Mouse (Mus musculus): ENCODE measurements at regions not wholly inside any gene's neighbourhood (a gene's known extent, or its start where the extent isn't known, plus 50 kb on each side); places are given as distances from the start of the nearest gene placed in this dataset.

DNA sequence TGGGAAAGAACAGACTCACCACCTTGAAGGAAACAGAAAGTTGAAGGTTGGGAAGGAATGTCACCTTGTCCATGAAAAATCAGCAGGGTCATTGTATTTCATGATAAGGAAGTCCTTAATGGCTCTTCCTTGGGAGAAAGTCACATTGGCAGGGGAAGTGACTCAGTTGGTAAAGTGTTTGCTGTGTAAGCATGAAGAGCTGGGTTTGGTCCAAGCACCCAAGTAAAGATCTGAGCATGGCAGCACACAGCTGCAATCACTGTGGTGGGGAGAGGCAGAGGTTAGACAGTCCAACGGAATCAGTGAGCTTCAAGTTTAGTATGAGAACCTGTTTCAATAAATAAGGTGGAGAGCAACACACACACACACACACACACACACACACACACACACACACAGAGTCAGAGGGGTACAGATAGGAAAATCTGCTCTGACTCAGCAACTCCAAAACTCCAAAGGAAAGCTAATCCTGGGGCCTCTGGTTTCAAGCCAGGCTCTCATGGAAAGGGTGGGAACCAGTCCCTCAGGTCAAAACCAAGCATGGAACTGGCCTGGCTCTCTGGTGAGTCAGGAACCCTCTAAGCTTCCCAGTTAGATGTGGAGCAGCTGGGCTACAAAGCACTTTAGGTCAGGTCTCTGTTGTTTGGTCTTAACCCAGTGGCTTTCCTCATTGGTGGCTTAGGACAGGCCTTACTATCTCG is 180.2 kb upstream of the Jade1 start:
- ATAC-seq (ENCODE audit: insufficient number of reproducible peaks, insufficient read depth, low FRiP score, low TSS enrichment) = no peak
- Histone ChIP-seq H3K36me3 (no peaks in the 10 kb centered on the region), H3K9ac (no peak overlapping the region), H3K27ac (no peak overlapping the region), H3K4me3 (no peak overlapping the region), H3K4me1 (0 out of 2 replicates have a peak, but pooled peaks cover 3% of the 10 kb centered on the region), H3K4me2 (replicated peaks) (no peak overlapping the region), H3K9me3 (no peaks in the 10 kb centered on the region), H3K27me3 (0 out of 2 replicates have a peak, but pooled peaks cover 4% of the 10 kb centered on the region)
- 84% methylated on average over 2 of the region's 2 CpGs for WGBS

DNA sequence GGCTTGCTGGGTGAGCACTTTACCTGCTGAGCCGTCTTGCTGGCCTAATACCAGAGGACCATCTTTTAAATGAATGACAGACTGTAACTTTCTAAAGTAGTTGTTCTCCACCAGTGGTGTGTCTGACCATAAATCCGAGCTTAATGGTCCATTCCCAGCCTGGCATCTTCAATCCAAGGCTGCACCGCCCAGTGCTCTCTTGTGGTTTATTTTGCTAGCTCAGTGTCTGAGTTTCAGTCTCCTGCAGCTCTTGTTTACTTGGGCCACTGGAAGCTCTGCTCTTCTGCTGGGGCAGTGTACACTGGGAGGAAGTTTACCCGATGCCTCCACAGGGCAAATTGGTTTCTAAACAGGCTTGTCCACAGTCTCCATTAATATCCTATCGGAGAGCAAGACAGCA is 182.3 kb upstream of the Jade1 start:
- WGBS = 77% methylated on average over 5 of the region's 5 CpGs
- Histone ChIP-seq H3K4me3 (no peak overlapping the region), H3K27ac (no peak overlapping the region), H3K27me3 (0 out of 2 replicates have a peak, but pooled peaks cover 4% of the 10 kb centered on the region), H3K9ac (no peak overlapping the region), H3K4me2 (replicated peaks) (no peak overlapping the region), H3K4me1 (0 out of 2 replicates have a peak, but pooled peaks cover 3% of the 10 kb centered on the region), H3K36me3 (no peaks in the 10 kb centered on the region), H3K9me3 (no peaks in the 10 kb centered on the region)
- ATAC-seq (ENCODE audit: insufficient number of reproducible peaks, insufficient read depth, low FRiP score, low TSS enrichment) = no peak

DNA sequence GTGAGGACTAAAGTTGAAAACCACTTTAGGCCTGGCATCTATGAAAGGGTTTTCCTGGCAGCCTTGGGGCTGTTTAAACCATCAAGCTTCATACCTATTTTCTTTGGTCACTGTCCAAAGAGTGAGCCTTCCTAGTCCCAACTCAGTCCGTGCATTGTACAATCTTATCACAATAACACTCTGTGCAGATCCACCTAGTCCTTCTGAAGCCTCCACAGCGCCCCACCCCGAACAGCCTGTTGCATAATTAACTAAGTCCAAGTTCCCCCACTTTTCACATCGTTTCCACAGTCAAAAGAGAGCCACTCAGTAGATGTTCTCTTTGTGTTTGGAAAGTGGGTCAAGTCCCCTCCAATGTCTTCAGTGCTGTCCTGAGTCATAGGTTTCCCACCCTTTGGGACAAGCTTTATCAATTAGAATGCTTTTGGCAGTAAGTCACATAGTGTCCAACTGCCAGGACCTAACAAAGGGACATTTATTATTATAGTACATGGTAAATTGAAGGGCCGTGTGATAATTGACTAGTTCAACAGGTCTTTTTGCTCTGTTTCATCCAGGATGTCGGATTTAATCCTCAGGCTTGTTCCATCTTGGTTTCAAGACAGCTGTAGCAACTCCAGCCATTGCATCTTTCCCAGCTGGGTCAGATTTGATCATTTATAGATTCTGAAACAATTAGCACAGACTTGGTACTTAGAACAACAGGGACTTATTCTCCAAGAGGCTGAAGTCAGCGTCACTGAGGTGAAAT is 187.0 kb upstream of the Jade1 start:
- no peaks in the 10 kb centered on the region for H3K27me3 ChIP-seq
- H3K9ac ChIP-seq = no peak overlapping the region
- H3K4me1 ChIP-seq = peaks cover 6% of the 10 kb centered on the region; the same call in 1 of the 2 replicates
- H3K9me3 ChIP-seq = no peaks in the 10 kb centered on the region
- WGBS = 84% methylated on average over 7 of the region's 7 CpGs
- no peak overlapping the region for H3K4me2 ChIP-seq (replicated peaks)
- no peak overlapping the region for H3K27ac ChIP-seq
- no peak overlapping the region for H3K4me3 ChIP-seq
- no peaks in the 10 kb centered on the region for H3K36me3 ChIP-seq
- no peak for ATAC-seq (ENCODE audit: insufficient number of reproducible peaks, insufficient read depth, low FRiP score, low TSS enrichment)

DNA sequence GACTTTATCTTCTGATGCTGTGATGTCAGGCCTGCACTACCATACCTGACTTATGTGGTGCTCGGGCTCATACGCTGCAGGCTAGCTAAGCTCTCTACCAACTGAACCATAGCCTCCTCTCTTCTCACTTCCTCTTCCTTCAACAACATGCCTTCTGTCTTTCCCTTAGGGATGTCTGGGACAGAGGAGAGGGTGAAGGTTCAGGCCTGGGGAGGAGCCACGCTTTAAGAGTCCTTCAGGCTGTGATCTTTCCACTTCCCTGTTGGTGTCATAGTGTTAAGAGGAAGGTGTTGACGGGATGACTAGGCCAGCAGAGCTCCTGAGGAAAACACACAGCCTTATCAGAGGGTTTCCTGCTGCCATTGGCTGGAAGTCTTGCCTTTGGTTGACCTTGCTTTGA is 188.8 kb upstream of the Jade1 start:
- peaks cover 6% of the 10 kb centered on the region; the same call in 1 of the 2 replicates for H3K4me1 ChIP-seq
- H3K9ac ChIP-seq = no peak overlapping the region
- no peaks in the 10 kb centered on the region for H3K9me3 ChIP-seq
- H3K27me3 ChIP-seq = no peaks in the 10 kb centered on the region
- H3K4me3 ChIP-seq = no peak overlapping the region
- H3K4me2 ChIP-seq (replicated peaks) = no peak overlapping the region
- no peaks in the 10 kb centered on the region for H3K36me3 ChIP-seq
- H3K27ac ChIP-seq = no peak overlapping the region
- 76% methylated on average over 4 of the region's 4 CpGs for WGBS
- ATAC-seq (ENCODE audit: insufficient number of reproducible peaks, insufficient read depth, low FRiP score, low TSS enrichment) = no peak

DNA sequence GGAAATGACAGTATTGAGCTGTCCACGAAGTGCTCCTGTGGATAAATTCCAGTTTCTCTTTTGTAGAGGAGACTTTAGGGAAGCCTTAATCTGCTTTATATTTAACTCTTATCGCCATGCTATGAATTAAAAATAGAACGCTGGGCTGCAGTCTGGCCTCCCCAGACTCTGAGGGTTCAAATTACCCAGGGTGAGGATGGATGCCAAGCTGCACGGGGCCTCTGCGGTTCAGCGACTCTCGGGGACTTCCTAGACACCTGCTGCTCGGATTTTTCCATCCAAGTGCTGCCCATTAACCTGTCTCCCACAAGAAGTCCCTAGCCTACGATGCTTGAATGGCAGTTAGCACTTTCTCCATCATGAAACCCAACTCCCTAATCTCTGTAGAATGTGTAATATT is 189.3 kb upstream of the Jade1 start:
- Histone ChIP-seq H3K9ac (no peak overlapping the region), H3K36me3 (no peaks in the 10 kb centered on the region), H3K9me3 (no peaks in the 10 kb centered on the region), H3K4me3 (no peak overlapping the region), H3K27me3 (no peaks in the 10 kb centered on the region), H3K4me2 (replicated peaks) (no peak overlapping the region), H3K27ac (no peak overlapping the region), H3K4me1 (peaks cover 6% of the 10 kb centered on the region; the same call in 1 of the 2 replicates)
- ATAC-seq (ENCODE audit: insufficient number of reproducible peaks, insufficient read depth, low FRiP score, low TSS enrichment) = no peak
- WGBS = 27% methylated on average over 9 of the region's 9 CpGs

DNA sequence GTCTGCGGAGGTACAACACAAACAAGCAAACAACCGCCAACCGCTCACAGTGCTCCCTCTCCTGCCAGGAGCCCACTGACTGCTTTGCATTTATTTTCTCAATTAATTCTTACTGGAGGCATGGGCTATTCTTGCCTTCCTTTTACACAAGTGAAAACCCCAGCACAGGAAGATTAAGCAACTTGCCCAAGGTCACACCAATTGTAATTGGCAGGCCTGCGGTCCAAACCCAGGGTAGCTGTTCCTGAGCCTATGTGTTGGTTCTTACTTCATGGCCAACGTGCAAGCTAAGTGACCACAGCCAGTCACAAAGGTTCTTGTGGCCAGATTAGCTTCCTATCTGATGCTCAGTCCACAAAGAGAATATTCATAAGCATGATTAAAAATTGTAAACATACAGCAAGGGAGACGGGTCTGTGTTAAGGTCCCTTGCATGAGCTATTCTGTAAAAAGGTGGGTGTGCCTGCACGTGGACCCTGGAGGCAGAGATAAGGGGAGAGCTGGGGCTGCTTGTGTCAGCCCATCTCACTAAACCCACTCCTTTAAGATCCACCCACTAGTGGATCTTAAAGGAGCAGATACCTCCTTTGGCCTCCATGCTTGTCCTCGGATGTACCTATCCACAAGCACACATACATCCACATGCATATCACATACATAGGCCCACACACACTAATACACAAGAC is 190.2 kb upstream of the Jade1 start:
- no peaks in the 10 kb centered on the region for H3K27me3 ChIP-seq
- 77% methylated on average over 8 of the region's 8 CpGs for WGBS
- no peak overlapping the region for H3K4me2 ChIP-seq (replicated peaks)
- H3K9me3 ChIP-seq = no peaks in the 10 kb centered on the region
- H3K27ac ChIP-seq = no peak overlapping the region
- H3K9ac ChIP-seq = no peak overlapping the region
- no peaks in the 10 kb centered on the region for H3K36me3 ChIP-seq
- H3K4me1 ChIP-seq = peaks cover 10% of the 10 kb centered on the region
- no peak overlapping the region for H3K4me3 ChIP-seq
- no peak for ATAC-seq (ENCODE audit: insufficient number of reproducible peaks, insufficient read depth, low FRiP score, low TSS enrichment)

DNA sequence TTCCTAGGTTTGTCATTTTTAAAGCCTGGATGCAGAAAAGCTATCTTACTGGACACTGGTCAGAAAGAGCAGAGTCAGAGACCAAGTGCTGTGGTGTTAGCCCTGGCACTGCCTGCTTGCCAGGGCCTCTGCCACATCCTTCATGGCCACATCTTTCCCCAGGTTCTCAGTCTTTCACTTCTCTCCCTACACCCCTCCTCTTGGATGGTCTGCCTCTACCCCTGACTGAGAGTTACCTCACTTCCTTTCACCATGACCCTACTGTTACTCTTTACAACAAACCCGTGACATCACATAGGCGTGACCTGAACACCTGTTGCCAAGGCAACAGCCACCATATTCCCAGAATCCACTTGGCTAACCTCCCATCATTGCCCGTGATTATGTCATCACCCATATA is 191.6 kb upstream of the Jade1 start:
- Histone ChIP-seq H3K36me3 (no peaks in the 10 kb centered on the region), H3K9me3 (no peaks in the 10 kb centered on the region), H3K4me2 (replicated peaks) (no peak overlapping the region), H3K9ac (no peak overlapping the region), H3K4me3 (no peak overlapping the region), H3K27me3 (no peaks in the 10 kb centered on the region), H3K4me1 (peaks cover 12% of the 10 kb centered on the region), H3K27ac (no peak overlapping the region)
- no peak for ATAC-seq (ENCODE audit: insufficient number of reproducible peaks, insufficient read depth, low FRiP score, low TSS enrichment)
- 78% methylated on average over 3 of the region's 3 CpGs for WGBS

DNA sequence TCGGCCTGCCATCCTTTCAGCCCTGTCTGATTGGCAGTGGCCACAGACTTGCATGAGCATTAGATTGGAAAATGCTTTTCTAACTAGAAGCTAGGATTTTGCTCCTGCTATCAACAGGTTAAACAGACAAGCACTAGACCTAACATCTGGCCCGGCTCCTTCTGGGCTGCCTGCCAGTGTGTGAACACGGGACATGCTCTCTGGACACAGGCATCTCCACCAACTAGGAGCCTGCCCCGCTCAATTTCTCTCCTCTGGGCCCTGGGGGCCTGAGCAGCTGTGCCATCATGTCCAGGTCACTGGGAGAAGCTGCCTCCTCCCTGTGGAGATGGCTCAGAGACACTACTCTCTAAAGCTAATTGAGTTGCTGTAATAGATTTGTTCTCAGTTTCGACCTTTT is 195.3 kb upstream of the Jade1 start:
- Histone ChIP-seq H3K27me3 (no peaks in the 10 kb centered on the region), H3K9me3 (no peaks in the 10 kb centered on the region), H3K9ac (no peak overlapping the region), H3K27ac (no peak overlapping the region), H3K4me3 (no peak overlapping the region), H3K36me3 (no peaks in the 10 kb centered on the region), H3K4me2 (replicated peaks) (no peak overlapping the region), H3K4me1 (peaks cover 7% of the 10 kb centered on the region; the same call in 1 of the 2 replicates)
- ATAC-seq (ENCODE audit: insufficient number of reproducible peaks, insufficient read depth, low FRiP score, low TSS enrichment) = no peak
- WGBS = 54% methylated on average over 5 of the region's 5 CpGs

DNA sequence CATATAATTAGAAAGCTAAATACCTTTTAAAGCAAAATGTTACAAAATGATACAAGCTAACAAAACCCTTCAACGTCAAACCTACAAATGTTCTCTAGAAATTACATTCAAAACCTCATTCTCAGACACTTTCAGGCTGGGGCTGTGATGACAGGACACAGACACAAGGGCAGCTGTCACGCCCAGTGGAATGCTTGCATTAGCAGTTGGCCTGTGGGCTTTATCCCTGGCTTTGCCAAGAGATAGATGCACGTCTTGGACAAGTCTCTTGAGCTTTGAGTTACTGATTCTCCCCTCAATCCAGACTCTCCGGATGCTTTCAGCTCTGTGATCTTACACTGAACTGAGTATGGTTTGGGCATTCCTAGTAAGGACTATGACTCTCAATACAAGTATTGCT is 196.1 kb upstream of the Jade1 start:
- no peaks in the 10 kb centered on the region for H3K27me3 ChIP-seq
- peaks cover 7% of the 10 kb centered on the region; the same call in 1 of the 2 replicates for H3K4me1 ChIP-seq
- ATAC-seq (ENCODE audit: insufficient number of reproducible peaks, insufficient read depth, low FRiP score, low TSS enrichment) = no peak
- H3K9ac ChIP-seq = no peak overlapping the region
- H3K4me3 ChIP-seq = no peak overlapping the region
- no peak overlapping the region for H3K4me2 ChIP-seq (replicated peaks)
- no peaks in the 10 kb centered on the region for H3K9me3 ChIP-seq
- 70% methylated on average over 4 of the region's 4 CpGs for WGBS
- no peak overlapping the region for H3K27ac ChIP-seq
- no peaks in the 10 kb centered on the region for H3K36me3 ChIP-seq

DNA sequence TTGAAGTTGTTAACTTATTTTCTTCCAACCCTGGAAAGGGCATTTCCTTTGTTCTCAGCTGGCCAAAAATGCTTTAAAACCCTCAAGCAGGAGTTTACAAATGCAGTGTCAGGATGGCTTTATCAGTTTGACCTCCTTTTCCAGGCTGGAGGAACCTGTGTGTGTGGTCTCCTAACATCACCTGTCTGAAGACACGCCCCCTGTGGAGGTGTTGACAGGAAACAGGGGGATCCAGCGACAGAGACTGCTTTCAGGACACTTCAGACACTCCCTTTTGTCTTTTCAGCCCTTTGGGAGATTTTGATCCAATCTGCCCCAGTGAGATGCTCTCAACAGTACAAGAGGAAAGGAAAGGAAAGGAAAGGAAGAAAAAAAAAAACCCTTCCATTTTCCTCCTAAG is 202.5 kb upstream of the Jade1 start:
- Histone ChIP-seq H3K4me3 (no peak overlapping the region), H3K36me3 (no peaks in the 10 kb centered on the region), H3K9ac (no peak overlapping the region), H3K4me1 (peaks cover 2% of the 10 kb centered on the region; the same call in 1 of the 2 replicates), H3K27me3 (no peaks in the 10 kb centered on the region), H3K9me3 (no peaks in the 10 kb centered on the region), H3K4me2 (replicated peaks) (no peak overlapping the region), H3K27ac (no peak overlapping the region)
- ATAC-seq (ENCODE audit: insufficient number of reproducible peaks, insufficient read depth, low FRiP score, low TSS enrichment) = no peak
- WGBS = 17% methylated on average over 2 of the region's 2 CpGs

DNA sequence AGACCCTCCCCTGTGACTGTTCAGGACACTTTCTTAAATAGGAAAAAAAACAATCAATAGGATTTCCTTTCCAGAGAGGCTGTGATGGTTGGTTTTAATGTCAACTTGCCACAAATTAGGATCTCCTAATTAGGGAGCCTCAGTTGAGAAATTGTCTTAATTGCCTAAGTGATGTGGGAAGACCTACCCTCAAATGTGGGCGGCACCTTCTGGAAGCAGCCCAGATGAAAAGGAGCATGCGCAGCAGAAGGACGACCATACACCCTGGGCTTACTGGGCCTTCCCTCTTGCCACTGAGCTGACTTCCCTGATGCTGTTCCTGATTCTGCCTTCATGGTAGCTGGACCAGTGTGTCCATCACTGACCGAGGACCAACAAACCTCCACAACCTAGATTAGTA is 203.7 kb upstream of the Jade1 start:
- no peak overlapping the region for H3K4me3 ChIP-seq
- H3K27ac ChIP-seq = no peak overlapping the region
- H3K4me2 ChIP-seq (replicated peaks) = no peak overlapping the region
- WGBS = 79% methylated on average over 4 of the region's 4 CpGs
- H3K36me3 ChIP-seq = no peaks in the 10 kb centered on the region
- H3K9me3 ChIP-seq = no peaks in the 10 kb centered on the region
- no peaks in the 10 kb centered on the region for H3K27me3 ChIP-seq
- no peak overlapping the region for H3K9ac ChIP-seq
- H3K4me1 ChIP-seq = peaks cover 2% of the 10 kb centered on the region; the same call in 1 of the 2 replicates
- ATAC-seq (ENCODE audit: insufficient number of reproducible peaks, insufficient read depth, low FRiP score, low TSS enrichment) = no peak
